In genomic region chr2:32846805-32847467, GRCm38 (mm10) we compare ENCODE assay signal across 8 mouse cellular contexts. TPM values are rescaled to one million over a fixed set of nuclear protein-coding genes. Genes with fewer than 3 reads are reported as not detected.
DNase-seq lines count a peak whose midpoint lies in the region; ATAC-seq and TF ChIP-seq lines count a peak whose summit lies in the region.

TSS of gene Stxbp1 (minus strand) at chr2:32847245.

- DNase-seq in ZHBTc4 (ENCODE audit: low read depth, low spot score), result peak; percentile 96
- peak; percentile 88 to 95 for DNase-seq in cerebellum, postnatal 36 days
- DNase-seq in frontal cortex, postnatal 36 days (ENCODE audit: low spot score in 2 of 2), result peak; percentile 85 to 86
- DNase-seq in left cerebral cortex, adult 2 months (ENCODE audit: extremely low spot score in 1 of 2, low spot score in 2 of 2), result peak; percentile 90 to 92
- DNase-seq in right cerebral cortex, adult 18-20 months, result peak; percentile 95
- peak; percentile 78 for DNase-seq in urinary bladder, adult 2 months (ENCODE audit: low spot score)

- under 1% methylated on average over 62 of the region's 78 CpGs for WGBS in hindbrain, embryonic 15.5 days

- peak within 1 kb of the TSS; percentile 72 for H3K4me2 ChIP-seq in hindbrain, embryonic 15.5 days

- no peaks in the 10 kb centered on the region for H3K27me3 ChIP-seq in hindbrain, embryonic 15.5 days

- H3K9ac ChIP-seq in hindbrain, embryonic 15.5 days, result peak within 1 kb of the TSS; percentile 92

- H3K36me3 ChIP-seq in hindbrain, embryonic 15.5 days, result no peaks in the 10 kb centered on the region

- no peak; the same call in 1 of the 2 replicates for TF ChIP-seq CTCF in left cerebral cortex, adult 2 months (IDR thresholded peaks at IDR 0.05)

- intact Hi-C loops in left cerebral cortex, adult 2 months (cut with DNase I), result loop anchor here (2.0 kb wide), 1 partner anchor 30 kb away; no protein-coding TSS in a partner anchor

- ATAC-seq in hindbrain, embryonic 15.5 days (ENCODE audit: low FRiP score, low read depth), result peak; percentile 95
- ATAC-seq in megakaryocyte, adult 5-6 weeks (ENCODE audit: poor library complexity, severe bottlenecking), result peak; percentile 96

- peaks cover 33% of the 10 kb centered on the region for H3K4me1 ChIP-seq in hindbrain, embryonic 15.5 days (replicated peaks)

- peak within 1 kb of the TSS; percentile 96 for H3K27ac ChIP-seq in hindbrain, embryonic 15.5 days (replicated peaks)
- H3K27ac ChIP-seq in left cerebral cortex, adult 2 months, result peak within 1 kb of the TSS; percentile 100

- H3K4me3 ChIP-seq in hindbrain, embryonic 15.5 days, result peak within 1 kb of the TSS; percentile 100
- peak within 1 kb of the TSS; percentile 99 for H3K4me3 ChIP-seq in left cerebral cortex, adult 2 months

- no peaks in the 10 kb centered on the region for H3K9me3 ChIP-seq in hindbrain, embryonic 15.5 days

RNA-seq across cellular contexts. Expression of gene Stxbp1, which starts in this region (rescaled TPM):
- 296 and 323 TPM in 2 replicates for polyA plus RNA-seq in hindbrain, embryonic 15.5 days (2015; fragmentation: Nextera tagmentation; extraction: Ambion mirVana)
- total RNA-seq in left cerebral cortex, adult 2 months (2021), result 100 to 1,000 TPM; 947 to 984 TPM
- 0.09 and 0.30 TPM in 2 replicates for total RNA-seq in megakaryocyte, adult 5-6 weeks (2015)
- total RNA-seq in megakaryocyte, adult 5-6 weeks (2017), result 0.48 and 1.3 TPM in 2 replicates
- 15.8 and 19.8 TPM in 2 replicates for polyA plus RNA-seq in urinary bladder, adult 2 months (2012; rRNA removed)

Comparison
In these comparisons a context has a peak if more than half of its experiments do, and no peak if none do; other contexts are left out.
1. Peak in every context shown above with its lines: DNase-seq, ATAC-seq, H3K4me3 ChIP-seq and H3K27ac ChIP-seq.
2. RNA of gene Stxbp1 (total RNA-seq): 947 to 984 TPM in left cerebral cortex, adult 2 months; 0.09 to 1.3 TPM in megakaryocyte, adult 5-6 weeks; every median in the first group is over 100 times any median in the second.
3. RNA of gene Stxbp1 (polyA plus RNA-seq): 296 to 323 TPM in hindbrain, embryonic 15.5 days; 15.8 to 19.8 TPM in urinary bladder, adult 2 months; every median in the first group is over 10 times any median in the second.